Mouse (Mus musculus): ENCODE measurements at regions not wholly inside any gene's neighbourhood (a gene's known extent, or its start where the extent isn't known, plus 50 kb on each side); places are given as distances from the start of the nearest gene placed in this dataset.
A peak's percentile ranks its signal among the peaks of the same experiment; 100 is the strongest.
"Not testable (repeated sequence)": the region's sequence is repeated elsewhere in the genome, so short reads cannot be mapped to it uniquely, and the experiment has no call there.

- no peak for DNase-seq (ENCODE audit: low read depth, low spot score)
Observed at GRCm38 (mm10) chr16:49409235-49409634, 289.8 kb upstream of the Ift57 start.

GRCm38 (mm10) chr16:49430296-49430695 lies 268.7 kb upstream of the Ift57 start:
- no peak for DNase-seq (ENCODE audit: low read depth, low spot score)

DNA sequence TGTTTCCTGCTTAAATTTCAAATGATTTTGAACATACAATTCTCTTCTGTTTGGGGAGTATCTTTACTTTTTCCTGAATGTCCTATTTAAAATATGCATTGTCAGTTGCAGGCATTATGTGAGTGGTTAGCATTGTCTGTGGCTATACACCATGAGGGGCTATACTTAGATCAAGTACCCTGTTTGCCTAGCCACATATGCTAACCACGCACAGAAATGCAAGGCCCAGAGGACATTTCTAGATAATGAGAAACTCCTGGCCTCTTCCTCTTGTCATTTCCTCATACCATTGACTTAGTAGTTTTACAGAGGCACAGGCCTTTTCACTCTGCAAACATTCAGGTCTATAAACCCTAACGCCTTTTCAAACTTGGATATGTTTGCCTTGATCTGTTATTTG lies 267.1 kb upstream of the Ift57 start:
- no peak for DNase-seq (ENCODE audit: low read depth, low spot score)

- no peak for DNase-seq (ENCODE audit: low read depth, low spot score)
Observed at GRCm38 (mm10) chr16:49441225-49441624, 257.8 kb upstream of the Ift57 start.

GRCm38 (mm10) chr16:49447356-49447755 lies 251.7 kb upstream of the Ift57 start:
- not testable (repeated sequence) for DNase-seq (ENCODE audit: low read depth, low spot score)

GRCm38 (mm10) chr16:49493881-49494280 lies 205.2 kb upstream of the Ift57 start:
- DNase-seq (ENCODE audit: low read depth, low spot score), result no peak

DNA sequence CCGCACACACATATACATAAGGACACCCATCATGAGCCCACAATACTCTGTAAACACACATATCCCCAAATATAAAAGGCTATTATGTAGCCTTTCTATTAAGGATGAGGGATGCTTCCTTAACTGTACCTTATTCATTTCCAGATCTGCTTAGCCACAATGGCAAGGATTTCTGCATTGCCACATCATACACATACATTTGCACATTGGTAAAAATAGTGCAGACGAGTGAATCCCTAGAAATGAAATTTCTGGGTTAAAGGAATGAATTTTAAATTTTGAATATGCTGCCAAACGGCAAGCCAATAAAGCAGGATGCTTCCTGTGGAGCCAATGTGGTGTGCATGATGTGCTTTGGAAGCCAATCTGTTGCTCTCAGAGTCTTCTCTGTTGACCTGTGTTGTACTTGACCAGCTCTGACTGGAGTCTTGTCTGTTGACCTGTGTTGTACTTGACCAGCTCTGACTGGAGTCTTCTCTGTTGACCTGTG lies 201.5 kb upstream of the Ift57 start:
- DNase-seq (ENCODE audit: low read depth, low spot score), result no peak

GRCm38 (mm10) chr16:49500818-49501217 lies 198.2 kb upstream of the Ift57 start:
- peak; percentile 27 for DNase-seq (ENCODE audit: low read depth, low spot score)

GRCm38 (mm10) chr16:49503897-49504413 lies 195.1 kb upstream of the Ift57 start:
- no peak for DNase-seq (ENCODE audit: low read depth, low spot score)

GRCm38 (mm10) chr16:49504669-49505068 lies 194.4 kb upstream of the Ift57 start:
- no peak for DNase-seq (ENCODE audit: low read depth, low spot score)

- no peak for DNase-seq (ENCODE audit: low read depth, low spot score)
Observed at GRCm38 (mm10) chr16:49505271-49505670, 193.8 kb upstream of the Ift57 start.

- DNase-seq (ENCODE audit: low read depth, low spot score), result no peak
Observed at GRCm38 (mm10) chr16:49518844-49519243, 180.2 kb upstream of the Ift57 start.

GRCm38 (mm10) chr16:49520411-49520810 lies 178.6 kb upstream of the Ift57 start:
- no peak for DNase-seq (ENCODE audit: low read depth, low spot score)

DNA sequence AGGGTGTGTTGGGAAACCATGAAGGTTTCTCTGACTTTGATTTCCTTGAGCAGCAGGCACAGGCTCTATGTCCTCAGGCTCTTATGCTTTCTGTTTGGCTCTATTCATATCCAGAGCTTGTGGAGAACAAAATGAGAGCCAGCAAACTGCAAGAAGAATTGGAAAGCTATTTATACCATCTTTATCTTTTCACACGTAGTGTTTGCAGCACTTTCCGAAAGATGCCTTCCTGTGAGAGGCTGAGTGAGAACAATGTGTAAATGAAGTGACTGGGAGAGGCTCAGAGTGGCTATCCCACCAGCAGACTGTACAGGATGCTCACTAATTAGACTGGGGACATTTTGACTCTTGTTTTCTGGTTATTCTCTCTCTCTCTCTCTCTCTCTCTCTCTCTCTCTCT lies 177.3 kb upstream of the Ift57 start:
- no peak for DNase-seq (ENCODE audit: low read depth, low spot score)

DNA sequence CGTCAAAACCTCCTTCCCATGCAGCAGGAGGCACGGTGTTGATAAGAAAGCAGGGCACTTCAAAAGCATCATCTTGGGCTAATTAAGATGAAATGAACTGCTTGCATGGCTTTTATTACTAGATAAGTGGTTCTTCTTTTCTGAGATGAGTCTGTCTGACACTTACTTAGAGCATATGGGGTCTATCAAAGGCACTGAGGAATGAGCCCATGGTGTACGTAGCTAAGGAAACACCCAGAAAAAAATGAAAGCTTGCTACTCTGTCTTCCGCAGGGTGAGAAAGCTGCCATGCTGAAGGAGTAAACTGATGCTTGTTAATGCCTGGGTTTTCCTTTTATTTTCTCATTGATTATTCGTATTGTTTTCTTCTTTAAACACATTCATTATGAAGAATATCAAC lies 176.5 kb upstream of the Ift57 start:
- no peak for DNase-seq (ENCODE audit: low read depth, low spot score)

- DNase-seq (ENCODE audit: low read depth, low spot score), result not testable (repeated sequence)
Observed at GRCm38 (mm10) chr16:49528618-49529017, 170.4 kb upstream of the Ift57 start.

DNA sequence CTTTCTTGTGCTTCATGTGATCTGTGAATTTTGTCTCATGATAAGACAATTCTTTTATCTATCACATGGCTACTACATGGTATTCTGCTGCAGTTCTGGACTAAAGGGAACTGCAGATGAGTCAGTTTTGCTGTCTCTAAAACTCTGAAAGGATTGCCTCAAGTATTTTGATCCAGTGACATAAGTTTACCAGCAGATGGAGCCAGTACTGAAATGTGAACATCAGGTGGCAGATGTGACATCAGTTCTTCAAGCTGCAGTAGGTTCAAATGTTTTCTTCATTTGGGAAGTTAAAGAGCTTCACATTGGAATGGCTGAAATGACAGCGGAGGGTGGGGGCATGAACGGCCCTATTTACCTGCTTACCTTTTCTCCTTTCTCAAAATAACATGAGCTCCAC lies 170.0 kb upstream of the Ift57 start:
- DNase-seq (ENCODE audit: low read depth, low spot score), result no peak

- DNase-seq (ENCODE audit: low read depth, low spot score), result no peak
Observed at GRCm38 (mm10) chr16:49530051-49530450, 169.0 kb upstream of the Ift57 start.

- DNase-seq (ENCODE audit: low read depth, low spot score), result no peak
Observed at GRCm38 (mm10) chr16:49532071-49532686, 166.9 kb upstream of the Ift57 start.

- DNase-seq (ENCODE audit: low read depth, low spot score), result peak; percentile 51
Observed at GRCm38 (mm10) chr16:49533498-49533998, 165.5 kb upstream of the Ift57 start.

DNA sequence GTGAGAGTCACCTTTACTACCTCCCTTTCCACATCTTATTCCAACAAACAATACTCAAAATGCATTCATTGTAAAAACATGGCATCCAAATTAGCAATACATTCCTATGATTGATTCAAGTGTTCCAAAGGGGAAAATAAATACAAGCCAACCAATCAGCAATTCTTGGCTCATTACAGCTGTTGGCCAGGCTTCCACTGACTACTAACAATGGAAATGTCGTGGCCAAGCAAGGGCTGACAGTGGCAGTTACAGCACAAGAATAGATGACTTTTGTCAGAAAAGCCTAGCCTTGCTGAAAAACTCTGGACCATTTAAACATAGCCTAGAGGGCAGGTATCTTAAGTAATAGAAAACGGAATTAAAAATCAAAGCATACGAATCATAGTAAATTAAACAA lies 148.8 kb upstream of the Ift57 start:
- no peak for DNase-seq (ENCODE audit: low read depth, low spot score)

- DNase-seq (ENCODE audit: low read depth, low spot score), result no peak
Observed at GRCm38 (mm10) chr16:49570031-49570430, 129.0 kb upstream of the Ift57 start.

DNA sequence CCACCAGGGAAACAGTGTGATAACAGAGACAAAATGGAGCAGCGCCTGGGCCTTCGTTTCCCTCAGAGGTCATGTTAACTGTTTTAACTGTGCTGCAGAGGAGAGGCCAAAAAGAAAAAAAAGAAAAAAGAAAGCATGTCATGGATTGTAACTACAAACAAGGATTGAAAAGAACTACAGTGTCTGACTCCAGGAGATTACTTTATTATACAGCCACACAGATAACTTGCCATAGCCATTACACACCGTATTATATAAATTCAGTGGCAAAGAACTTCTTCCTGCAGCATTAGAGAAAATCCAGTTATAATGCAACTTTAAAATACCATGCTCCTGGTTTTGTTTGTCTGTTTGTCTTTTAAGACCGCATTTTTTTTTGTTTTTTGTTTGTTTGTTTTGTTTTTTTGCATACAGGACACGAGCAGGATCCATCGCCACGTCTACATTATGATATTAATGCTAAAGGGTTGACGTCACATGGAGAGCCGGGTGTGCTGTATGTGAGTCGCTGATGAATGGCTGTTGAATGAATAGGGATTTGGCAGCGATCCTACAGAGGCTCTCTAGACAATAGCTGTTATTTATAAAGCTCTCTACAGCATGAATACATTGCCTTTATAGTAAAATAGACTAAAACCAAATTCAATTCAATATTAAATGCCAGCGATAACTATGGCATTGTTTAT lies 126.4 kb upstream of the Ift57 start:
- DNase-seq (ENCODE audit: low read depth, low spot score), result no peak

Measured in skeletal muscle tissue, adult 2 months (tissue).